Mouse (Mus musculus) brain, embryonic 14.5 days (tissue): ENCODE results near the gene 1700023F06Rik.

Experiments used
- CTCF ChIP-seq: fragments of 200-500 bp; IDR thresholded peaks from 2 replicates; pipeline ENCODE4 v1.5.1; 2012; ENCODE audit warnings: inconsistent platforms, mild to moderate bottlenecking, moderate library complexity, borderline replicate concordance; ENCODE audit not compliant: insufficient read depth, insufficient read length; ENCODE audit errors: extremely low read depth
- POLR2A ChIP-seq: fragments of 200-500 bp; IDR thresholded peaks from 2 replicates; pipeline ENCODE4 v1.6.1; 2012; ENCODE audit warnings: mild to moderate bottlenecking, inconsistent platforms, borderline replicate concordance; ENCODE audit not compliant: poor library complexity, insufficient read depth, insufficient read length, severe bottlenecking; ENCODE audit errors: extremely low read depth

DNA sequence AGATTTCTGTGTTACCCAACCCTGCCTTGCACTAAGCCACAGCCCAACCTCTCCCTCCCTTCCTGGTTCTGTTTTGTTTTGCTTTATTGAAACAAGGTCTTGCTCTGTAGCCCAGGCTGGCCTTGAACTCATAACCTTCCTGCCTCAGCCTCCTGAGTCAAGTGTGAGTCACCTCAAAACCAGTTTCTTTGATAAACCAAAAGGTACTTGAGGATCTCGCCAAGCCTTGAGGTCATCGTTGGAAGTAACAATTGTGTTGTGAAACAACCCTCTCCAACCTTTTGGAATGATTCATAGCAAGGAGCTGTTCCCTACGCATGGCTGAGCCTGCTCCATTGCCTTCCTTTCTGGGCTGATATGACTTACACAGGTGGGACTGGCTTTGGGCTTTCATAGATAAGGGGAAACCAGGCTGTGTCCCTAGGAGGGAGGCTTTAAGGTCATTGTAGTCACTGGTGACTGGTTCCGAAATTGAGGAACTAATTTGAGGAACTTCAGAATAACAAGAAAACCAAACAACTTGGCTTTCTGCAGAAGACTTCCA is 49.7 kb upstream of the 1700023F06Rik start:
- TF ChIP-seq CTCF (no peak), POLR2A (no peak)
